Mouse (Mus musculus): ENCODE results near the gene Ttyh3.

The Ttyh3 gene

GRCm38 (mm10) chr5:140579771-140580170 is 69.1 kb downstream of the Ttyh3 start:
- peak; percentile 62 for DNase-seq (ENCODE audit: low read depth, low spot score)

- no peak for DNase-seq (ENCODE audit: low read depth, low spot score)
These were observed 69.6 kb downstream of the Ttyh3 start for GRCm38 (mm10) chr5:140579221-140579620.

DNA sequence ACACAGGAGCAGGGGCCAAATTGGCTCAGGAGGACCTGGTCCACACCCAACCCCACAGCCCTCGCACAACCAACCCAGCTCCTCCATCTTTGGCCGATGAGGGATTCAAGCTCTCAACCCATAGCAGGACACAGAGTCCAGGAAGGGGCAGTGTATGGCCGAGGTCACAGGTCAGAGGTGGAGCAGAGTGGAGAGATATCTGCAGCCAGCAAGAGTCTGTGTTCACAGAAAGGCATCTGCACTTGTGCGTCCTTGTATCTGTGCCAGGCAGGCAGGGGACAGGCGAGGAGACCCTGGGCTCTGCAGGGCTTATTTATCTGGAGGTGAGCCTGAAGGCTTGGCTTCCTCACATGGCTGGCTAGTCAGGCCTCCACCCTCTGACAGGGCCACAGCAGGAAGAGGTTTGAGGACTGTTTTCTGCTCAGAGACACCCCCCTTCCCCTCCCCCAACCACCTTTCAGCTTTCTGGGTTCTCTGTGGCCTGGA is 73.4 kb downstream of the Ttyh3 start:
- DNase-seq (ENCODE audit: low read depth, low spot score): no peak

DNA sequence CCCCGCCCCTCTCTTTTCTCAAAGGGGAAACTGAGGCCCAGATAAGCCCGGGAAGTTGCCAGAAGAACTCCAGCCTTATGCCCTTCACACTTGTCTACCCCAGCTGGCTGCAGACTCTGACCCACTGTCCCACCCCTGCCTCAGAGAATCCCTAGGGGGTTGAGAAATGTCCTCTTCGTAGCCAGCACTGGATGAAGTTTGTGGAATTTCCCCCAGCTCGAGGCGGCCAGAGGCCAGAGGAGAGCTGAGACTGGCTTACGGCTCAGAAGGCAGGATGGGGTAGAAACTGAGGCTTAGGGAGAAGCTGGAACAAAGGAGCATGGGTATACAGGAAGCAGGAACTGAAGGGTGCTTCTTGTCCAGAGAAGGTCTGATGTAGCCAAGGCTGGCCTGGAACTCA is 76.2 kb downstream of the Ttyh3 start:
- no peak for DNase-seq (ENCODE audit: low read depth, low spot score)

DNA sequence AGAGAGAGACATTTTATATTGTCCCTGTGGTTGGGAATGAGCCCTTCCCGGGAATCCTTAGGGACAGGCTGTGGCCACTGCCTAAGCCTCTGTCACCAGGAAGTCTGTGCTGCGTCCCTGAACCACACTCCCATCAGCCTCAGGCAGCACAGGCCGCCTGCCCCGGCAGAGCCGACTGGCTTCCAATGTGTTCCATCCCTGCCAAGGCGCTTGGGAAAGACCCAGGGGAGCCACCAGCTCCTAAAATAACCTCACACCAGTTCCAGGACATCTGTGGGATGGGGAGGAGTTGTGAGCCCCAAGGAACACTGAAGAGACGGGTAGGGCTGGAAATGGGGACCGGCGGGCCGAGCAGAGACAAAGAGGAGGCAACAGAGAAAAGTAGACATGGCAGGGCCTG is 77.2 kb downstream of the Ttyh3 start:
- no peak for DNase-seq (ENCODE audit: low read depth, low spot score)

DNA sequence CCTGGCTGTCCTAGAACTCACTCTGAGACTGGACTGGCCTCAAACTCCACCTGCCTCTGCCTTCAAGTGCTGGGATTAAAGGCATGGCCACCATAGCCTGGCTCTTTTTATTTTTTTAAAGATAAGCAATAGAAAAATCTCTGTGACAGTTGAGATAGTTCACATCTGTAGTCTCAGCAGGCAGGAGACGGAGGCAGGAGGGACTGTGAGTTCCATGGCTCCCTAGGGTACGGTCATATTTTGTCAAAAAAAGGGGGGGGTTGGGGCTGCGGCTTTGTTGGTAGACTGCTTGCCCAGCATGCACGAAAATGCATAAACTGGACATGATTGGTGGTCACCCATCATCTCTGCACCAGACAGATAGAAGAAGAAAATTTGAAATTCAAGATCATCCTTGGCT is 77.6 kb downstream of the Ttyh3 start:
- no peak for DNase-seq (ENCODE audit: low read depth, low spot score)
